Mouse (Mus musculus) lung, adult 2 months (tissue): Measurements from ENCODE around the gene Gm20388. TPM values are rescaled to one million over a fixed set of nuclear protein-coding genes. Genes with fewer than 3 reads are reported as not detected.
A peak's percentile ranks its signal among the peaks of the same experiment; 100 is the strongest.

ENCODE experiments used
- DNase-seq: peaks from one replicate; pipeline ENCODE4 v3.0.0; 2022
- H3K4me1 ChIP-seq: fragments of 200-500 bp; 2 replicates; pipeline ENCODE4 v1.6.1; 2011; ENCODE audit warnings: low read length; ENCODE audit not compliant: control insufficient read depth, insufficient read depth
- H3K4me3 ChIP-seq: fragments of 200-500 bp; replicated peaks from 2 replicates; pipeline ENCODE3; 2011; ENCODE audit warnings: low read depth, mild to moderate bottlenecking, control low read depth, low read length; ENCODE audit errors: extremely low read depth
- CTCF ChIP-seq: fragments of 200-500 bp; IDR thresholded peaks from 2 replicates; pipeline ENCODE4 v1.5.1; 2011; ENCODE audit warnings: mild to moderate bottlenecking, low read length, control low read depth; ENCODE audit not compliant: insufficient read depth
- POLR2A ChIP-seq: fragments of 200-500 bp; IDR thresholded peaks from 2 replicates; pipeline ENCODE4 v1.6.1; 2011; ENCODE audit warnings: low read depth, mild to moderate bottlenecking, control low read depth, low read length, borderline replicate concordance; ENCODE audit errors: extremely low read depth
- WGBS: fragments of 180-500 bp; shearing (Covaris S2); methylation state at CpG from one replicate; pipeline ENCODE4 v1.1.7; 2018; 5-methylcytosine and 5-hydroxymethylcytosine counted together
- polyA plus RNA-seq: library from polyadenylated mRNA; depleted of rRNA; stranded (reverse); fragments of >200 nt; gene quantifications from 2 replicates; pipeline ENCODE4 v1.2.3, GENCODE M21; 2012

The Gm20388 gene
- polyA plus RNA-seq, 1 experiment: 67.8 TPM

GRCm38 (mm10) chr8:121074108-121074847 is 1163.6 kb downstream of the Gm20388 start:
- Histone ChIP-seq H3K4me3 (peak overlapping the region; percentile 36), H3K4me1 (peaks cover 10% of the 10 kb centered on the region)
- 24% methylated on average over 15 of the region's 15 CpGs for WGBS
- no peak for DNase-seq
- TF ChIP-seq CTCF (no peak), POLR2A (no peak)

- TF ChIP-seq POLR2A: no peak
- 17% methylated on average over 10 of the region's 10 CpGs for WGBS
- DNase-seq: no peak
- peak overlapping the region; percentile 36 for H3K4me3 ChIP-seq
- peaks cover 10% of the 10 kb centered on the region for H3K4me1 ChIP-seq
Observed at GRCm38 (mm10) chr8:121074848-121075145, 1164.2 kb downstream of the Gm20388 start.

- DNase-seq: peak; percentile 19
- peaks cover 10% of the 10 kb centered on the region for H3K4me1 ChIP-seq
- 17% methylated on average over 13 of the region's 13 CpGs for WGBS
- no peak for TF ChIP-seq CTCF
- TF ChIP-seq POLR2A: no peak
- H3K4me3 ChIP-seq: peak overlapping the region; percentile 44
Observed at GRCm38 (mm10) chr8:121075936-121076335, 1165.3 kb downstream of the Gm20388 start.

- 25% methylated on average over 7 of the region's 7 CpGs for WGBS
- Histone ChIP-seq H3K4me3 (peak overlapping the region; percentile 51), H3K4me1 (peaks cover 7% of the 10 kb centered on the region)
- no peak for DNase-seq
- TF ChIP-seq CTCF (no peak), POLR2A (no peak)
Observed at GRCm38 (mm10) chr8:121076555-121076954, 1165.9 kb downstream of the Gm20388 start.

GRCm38 (mm10) chr8:121078721-121079120 is 1168.1 kb downstream of the Gm20388 start:
- WGBS: 23% methylated on average over 14 of the region's 14 CpGs
- TF ChIP-seq POLR2A (no peak), CTCF (no peak)
- no peak for DNase-seq
- H3K4me1 ChIP-seq: peaks cover 5% of the 10 kb centered on the region
- H3K4me3 ChIP-seq: peak overlapping the region; percentile 55

- Histone ChIP-seq H3K4me1 (peaks cover 5% of the 10 kb centered on the region), H3K4me3 (peak overlapping the region; percentile 55)
- DNase-seq: no peak
- TF ChIP-seq CTCF (no peak), POLR2A (no peak)
- 18% methylated on average over 7 of the region's 7 CpGs for WGBS
Observed at GRCm38 (mm10) chr8:121079201-121079600, 1168.6 kb downstream of the Gm20388 start.

GRCm38 (mm10) chr8:121079944-121080343 is 1169.3 kb downstream of the Gm20388 start:
- TF ChIP-seq CTCF (no peak), POLR2A (no peak)

GRCm38 (mm10) chr8:121080361-121081090 is 1169.9 kb downstream of the Gm20388 start:
- 5% methylated on average over 49 of the region's 49 CpGs for WGBS
- peaks cover 5% of the 10 kb centered on the region for H3K4me1 ChIP-seq
- TF ChIP-seq CTCF: no peak
- TF ChIP-seq POLR2A: no peak
- no peak for DNase-seq
- H3K4me3 ChIP-seq: peak overlapping the region; percentile 96

More at GRCm38 (mm10) chr8:121079944-121080343, 1169.3 kb downstream of the Gm20388 start:
- WGBS: 23% methylated on average over 12 of the region's 12 CpGs
- no peak for DNase-seq
- Histone ChIP-seq H3K4me3 (peak overlapping the region; percentile 96), H3K4me1 (peaks cover 5% of the 10 kb centered on the region)

- DNase-seq: peak; percentile 15
- no peak for TF ChIP-seq POLR2A
- no peak for TF ChIP-seq CTCF
- peaks cover 5% of the 10 kb centered on the region for H3K4me1 ChIP-seq
- 16% methylated on average over 7 of the region's 7 CpGs for WGBS
- H3K4me3 ChIP-seq: peak overlapping the region; percentile 96
Observed at GRCm38 (mm10) chr8:121081398-121081797, 1170.8 kb downstream of the Gm20388 start.
